Mouse (Mus musculus) lung, embryonic 15.5 days (tissue): ENCODE measurements at regions not wholly inside any gene's neighbourhood (a gene's known extent, or its start where the extent isn't known, plus 50 kb on each side); places are given as distances from the start of the nearest gene placed in this dataset.

Experiments used
- ATAC-seq: fragments of 200-750 bp; cut with Nextera tagmentation; 2 replicates; pipeline ENCODE4 v1.8.0; 2017; ENCODE audit warnings: moderate number of reproducible peaks, borderline replicate concordance; ENCODE audit not compliant: low FRiP score, low TSS enrichment; ENCODE audit errors: extremely low read depth
- H3K27ac ChIP-seq: fragments of 300-500 bp; sonication (generic); 2 replicates; pipeline ENCODE4 v1.5.1; 2015; ENCODE audit warnings: moderate library complexity, mild to moderate bottlenecking, inconsistent platforms
- H3K27me3 ChIP-seq: fragments of 300-500 bp; sonication (generic); 2 replicates; pipeline ENCODE4 v1.6.1; 2015; ENCODE audit warnings: inconsistent platforms
- H3K36me3 ChIP-seq: fragments of 300-500 bp; sonication (generic); 2 replicates; pipeline ENCODE4 v1.6.1; 2015; ENCODE audit warnings: inconsistent platforms
- H3K4me1 ChIP-seq: fragments of 300-500 bp; sonication (generic); 2 replicates; pipeline ENCODE4 v1.6.1; 2015; ENCODE audit warnings: inconsistent platforms
- H3K4me2 ChIP-seq: fragments of 300-500 bp; sonication (generic); 2 replicates; pipeline ENCODE4 v1.6.1; 2015; ENCODE audit warnings: inconsistent platforms, mild to moderate bottlenecking, moderate library complexity
- H3K4me3 ChIP-seq: fragments of 300-500 bp; sonication (generic); 2 replicates; pipeline ENCODE4 v1.5.1; 2015; ENCODE audit warnings: mild to moderate bottlenecking, inconsistent platforms
- H3K9ac ChIP-seq: fragments of 300-500 bp; sonication (generic); 2 replicates; pipeline ENCODE4 v1.6.1; 2015; ENCODE audit warnings: inconsistent platforms
- H3K9me3 ChIP-seq: fragments of 300-500 bp; sonication (generic); 2 replicates; pipeline ENCODE4 v1.6.1; 2016; ENCODE audit warnings: inconsistent platforms
- WGBS: fragments of 180-500 bp; shearing (Covaris S2); methylation state at CpG from one replicate; pipeline ENCODE4 v1.1.7; 2015; 5-methylcytosine and 5-hydroxymethylcytosine counted together

GRCm38 (mm10) chr3:132237344-132237743 is 152.3 kb downstream of the Dkk2 start:
- H3K27me3 ChIP-seq: no peaks in the 10 kb centered on the region
- H3K9me3 ChIP-seq: no peaks in the 10 kb centered on the region
- H3K4me2 ChIP-seq: no peak overlapping the region
- 74% methylated on average over 3 of the region's 3 CpGs for WGBS
- no peaks in the 10 kb centered on the region for H3K4me1 ChIP-seq
- H3K27ac ChIP-seq: no peak overlapping the region
- H3K9ac ChIP-seq: no peak overlapping the region
- ATAC-seq: no peak
- H3K4me3 ChIP-seq: no peak overlapping the region
- no peaks in the 10 kb centered on the region for H3K36me3 ChIP-seq

- WGBS: 53% methylated on average over 1 of the region's 1 CpGs
- peak; percentile 14; the same call in 1 of the 2 replicates for ATAC-seq
- Histone ChIP-seq H3K9me3 (no peaks in the 10 kb centered on the region), H3K4me2 (no peak overlapping the region), H3K4me1 (no peaks in the 10 kb centered on the region), H3K27me3 (peaks cover 12% of the 10 kb centered on the region; the same call in 1 of the 2 replicates), H3K4me3 (no peak overlapping the region), H3K36me3 (no peaks in the 10 kb centered on the region), H3K9ac (no peak overlapping the region), H3K27ac (no peak overlapping the region)
Observed at GRCm38 (mm10) chr3:132257834-132258233, 172.7 kb downstream of the Dkk2 start.

- peaks cover under 1% of the 10 kb centered on the region; the same call in 1 of the 2 replicates for H3K27me3 ChIP-seq
- no peak for ATAC-seq
- H3K9ac ChIP-seq: no peak overlapping the region
- 74% methylated on average over 1 of the region's 1 CpGs for WGBS
- no peak overlapping the region for H3K4me2 ChIP-seq
- no peaks in the 10 kb centered on the region for H3K9me3 ChIP-seq
- H3K36me3 ChIP-seq: no peaks in the 10 kb centered on the region
- H3K4me3 ChIP-seq: no peak overlapping the region
- H3K27ac ChIP-seq: no peak overlapping the region
- H3K4me1 ChIP-seq: no peaks in the 10 kb centered on the region
Observed at GRCm38 (mm10) chr3:132269641-132270040, 184.5 kb downstream of the Dkk2 start.

DNA sequence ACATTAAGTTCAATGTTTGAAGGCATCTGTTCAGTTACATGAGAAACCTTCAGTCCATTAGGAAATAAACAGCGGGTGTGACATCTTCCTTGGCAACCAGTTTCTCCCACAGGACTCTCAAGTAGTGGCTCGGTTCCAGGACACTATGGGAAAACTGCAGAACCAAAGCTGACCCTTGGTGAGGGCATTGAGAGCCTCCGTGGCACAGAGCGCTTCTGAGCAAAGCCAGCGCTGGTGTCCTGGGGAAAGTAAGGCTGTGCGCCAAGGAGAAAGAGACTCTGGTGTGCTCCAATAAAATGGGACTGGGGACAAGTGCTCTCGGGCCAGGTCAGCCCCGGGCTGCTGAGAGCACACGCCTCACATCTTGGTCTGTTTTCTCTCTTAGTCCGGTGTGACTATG is 189.7 kb downstream of the Dkk2 start:
- H3K9me3 ChIP-seq: no peaks in the 10 kb centered on the region
- no peak overlapping the region for H3K4me3 ChIP-seq
- ATAC-seq: no peak
- no peak overlapping the region for H3K27ac ChIP-seq
- WGBS: 82% methylated on average over 10 of the region's 10 CpGs
- no peak overlapping the region for H3K4me2 ChIP-seq
- H3K4me1 ChIP-seq: no peaks in the 10 kb centered on the region
- H3K9ac ChIP-seq: no peak overlapping the region
- no peaks in the 10 kb centered on the region for H3K27me3 ChIP-seq
- no peaks in the 10 kb centered on the region for H3K36me3 ChIP-seq

DNA sequence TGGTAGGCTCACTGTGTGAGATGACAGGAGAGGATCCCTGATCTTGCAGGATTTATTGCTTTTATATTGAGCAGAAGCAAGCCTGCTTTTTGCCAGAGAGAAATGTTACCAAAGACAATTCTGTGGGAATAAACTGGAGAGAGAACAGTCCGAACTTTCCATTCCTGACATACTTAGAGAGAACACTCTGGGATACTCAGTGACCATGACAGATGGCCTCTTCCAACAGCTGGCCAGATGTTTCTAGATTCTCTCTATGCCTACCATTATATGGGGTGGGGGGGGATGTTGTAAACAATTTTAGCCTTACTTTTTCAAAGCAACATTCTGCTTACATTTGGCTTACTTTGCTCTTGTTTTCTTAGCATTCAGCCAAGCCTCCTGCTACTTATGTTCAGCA is 192.7 kb downstream of the Dkk2 start:
- 37% methylated on average over 1 of the region's 1 CpGs for WGBS
- H3K4me1 ChIP-seq: no peaks in the 10 kb centered on the region
- H3K9ac ChIP-seq: no peak overlapping the region
- H3K36me3 ChIP-seq: no peaks in the 10 kb centered on the region
- no peak for ATAC-seq
- H3K4me3 ChIP-seq: no peak overlapping the region
- no peaks in the 10 kb centered on the region for H3K27me3 ChIP-seq
- H3K4me2 ChIP-seq: no peak overlapping the region
- no peaks in the 10 kb centered on the region for H3K9me3 ChIP-seq
- no peak overlapping the region for H3K27ac ChIP-seq

- no peaks in the 10 kb centered on the region for H3K9me3 ChIP-seq
- no peaks in the 10 kb centered on the region for H3K36me3 ChIP-seq
- H3K4me1 ChIP-seq: no peaks in the 10 kb centered on the region
- H3K9ac ChIP-seq: no peak overlapping the region
- H3K4me2 ChIP-seq: no peak overlapping the region
- 59% methylated on average over 3 of the region's 3 CpGs for WGBS
- no peak overlapping the region for H3K4me3 ChIP-seq
- H3K27me3 ChIP-seq: no peaks in the 10 kb centered on the region
- no peak overlapping the region for H3K27ac ChIP-seq
- no peak for ATAC-seq
Observed at GRCm38 (mm10) chr3:132287714-132288113, 202.6 kb downstream of the Dkk2 start.

DNA sequence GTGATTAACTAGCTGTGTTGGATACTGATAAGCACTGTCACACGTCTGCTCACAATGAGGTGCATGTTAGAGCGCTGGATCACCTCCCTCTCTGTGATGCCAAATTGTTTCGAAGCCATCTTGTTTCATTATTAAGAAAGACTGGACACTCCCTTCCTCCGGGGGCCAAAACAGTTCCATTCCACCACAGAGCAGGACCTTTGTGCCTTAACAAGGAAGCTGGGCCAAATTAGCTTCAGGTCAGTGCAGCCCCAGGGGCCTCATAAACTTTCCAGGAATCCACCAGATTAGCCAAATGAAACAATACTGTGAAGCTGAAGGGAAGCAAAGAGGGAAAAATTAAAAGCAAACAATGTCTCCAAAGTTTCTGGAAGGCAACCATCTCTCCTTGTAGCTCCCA is 241.9 kb downstream of the Dkk2 start:
- no peak overlapping the region for H3K4me3 ChIP-seq
- no peak overlapping the region for H3K27ac ChIP-seq
- whole genome bisulfite sequencing: 74% methylated on average over 4 of the region's 4 CpGs
- no peaks in the 10 kb centered on the region for H3K27me3 ChIP-seq
- no peak overlapping the region for H3K4me2 ChIP-seq
- H3K36me3 ChIP-seq: no peaks in the 10 kb centered on the region
- no peak for ATAC-seq
- no peak overlapping the region for H3K9ac ChIP-seq
- H3K4me1 ChIP-seq: no peaks in the 10 kb centered on the region
- no peaks in the 10 kb centered on the region for H3K9me3 ChIP-seq

DNA sequence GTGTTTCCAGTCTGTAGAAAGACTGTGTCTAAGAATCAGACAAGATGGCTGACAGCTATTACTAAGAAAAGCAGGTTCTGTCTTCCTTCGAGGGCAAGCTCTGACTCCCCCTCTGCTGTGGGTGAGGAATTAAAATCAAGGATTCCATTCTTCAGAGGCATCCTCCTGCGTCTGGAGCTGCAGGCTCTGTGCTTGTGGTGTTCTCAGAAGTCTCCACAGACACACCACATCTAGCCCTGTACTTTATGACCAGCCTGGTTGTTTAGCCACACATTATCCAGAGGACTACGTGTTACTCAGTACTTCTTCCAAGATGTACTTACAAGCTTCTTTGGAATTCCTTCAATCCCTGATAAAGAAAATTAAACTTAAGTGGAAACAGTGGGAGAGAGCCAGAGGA is 258.5 kb downstream of the Dkk2 start:
- Histone ChIP-seq H3K9me3 (no peaks in the 10 kb centered on the region), H3K4me2 (no peak overlapping the region), H3K27me3 (no peaks in the 10 kb centered on the region), H3K9ac (no peak overlapping the region), H3K4me1 (no peaks in the 10 kb centered on the region), H3K27ac (no peak overlapping the region), H3K36me3 (no peaks in the 10 kb centered on the region), H3K4me3 (no peak overlapping the region)
- WGBS: 17% methylated on average over 3 of the region's 3 CpGs
- ATAC-seq: no peak

- Histone ChIP-seq H3K27ac (no peak overlapping the region), H3K9me3 (no peaks in the 10 kb centered on the region), H3K27me3 (no peaks in the 10 kb centered on the region), H3K36me3 (no peaks in the 10 kb centered on the region), H3K4me2 (no peak overlapping the region), H3K4me3 (no peak overlapping the region), H3K4me1 (no peaks in the 10 kb centered on the region), H3K9ac (no peak overlapping the region)
- no peak for ATAC-seq
- 82% methylated on average over 1 of the region's 1 CpGs for WGBS
Observed at GRCm38 (mm10) chr3:132345856-132346255, 260.8 kb downstream of the Dkk2 start.

GRCm38 (mm10) chr3:132349602-132350001 is 264.5 kb downstream of the Dkk2 start:
- WGBS: 65% methylated on average over 1 of the region's 1 CpGs
- ATAC-seq: no peak
- H3K27ac ChIP-seq: no peak overlapping the region
- H3K9ac ChIP-seq: no peak overlapping the region
- H3K4me2 ChIP-seq: no peak overlapping the region
- no peaks in the 10 kb centered on the region for H3K36me3 ChIP-seq
- no peaks in the 10 kb centered on the region for H3K4me1 ChIP-seq
- no peaks in the 10 kb centered on the region for H3K9me3 ChIP-seq
- no peak overlapping the region for H3K4me3 ChIP-seq
- no peaks in the 10 kb centered on the region for H3K27me3 ChIP-seq

- Histone ChIP-seq H3K4me1 (no peaks in the 10 kb centered on the region), H3K27ac (no peak overlapping the region), H3K36me3 (no peaks in the 10 kb centered on the region), H3K4me2 (no peak overlapping the region), H3K9me3 (no peaks in the 10 kb centered on the region), H3K4me3 (no peak overlapping the region), H3K27me3 (no peaks in the 10 kb centered on the region), H3K9ac (no peak overlapping the region)
- 73% methylated on average over 2 of the region's 2 CpGs for WGBS
- ATAC-seq: no peak
Observed at GRCm38 (mm10) chr3:132353204-132353603, 268.1 kb downstream of the Dkk2 start.

- WGBS: 66% methylated on average over 3 of the region's 3 CpGs
- Histone ChIP-seq H3K4me3 (no peak overlapping the region), H3K4me2 (no peak overlapping the region), H3K27me3 (no peaks in the 10 kb centered on the region), H3K36me3 (no peaks in the 10 kb centered on the region), H3K27ac (no peak overlapping the region), H3K9me3 (no peaks in the 10 kb centered on the region), H3K4me1 (no peaks in the 10 kb centered on the region), H3K9ac (no peak overlapping the region)
- no peak for ATAC-seq
Observed at GRCm38 (mm10) chr3:132359596-132359995, 270.0 kb upstream of the Gimd1 start.

- Histone ChIP-seq H3K27ac (no peak overlapping the region), H3K27me3 (no peaks in the 10 kb centered on the region), H3K4me2 (no peak overlapping the region), H3K9ac (no peak overlapping the region), H3K4me1 (no peaks in the 10 kb centered on the region), H3K9me3 (no peaks in the 10 kb centered on the region), H3K4me3 (no peak overlapping the region), H3K36me3 (no peaks in the 10 kb centered on the region)
- 58% methylated on average over 4 of the region's 4 CpGs for WGBS
- no peak for ATAC-seq
Observed at GRCm38 (mm10) chr3:132375579-132375978, 254.0 kb upstream of the Gimd1 start.
